Mouse (Mus musculus) mouse trophoblast stem cell (cell line): Measurements from ENCODE around the gene Ighmbp2.

Experiments used
- in situ Hi-C, 2 experiments: fragments of 300-500 bp; cut with MseI, MboI; formaldehyde crosslinking; loops; 2 replicates in 1 of 2; 3 replicates in 1 of 2; pipeline ENCODE4 v1.15.1; 2025

The Ighmbp2 gene

DNA sequence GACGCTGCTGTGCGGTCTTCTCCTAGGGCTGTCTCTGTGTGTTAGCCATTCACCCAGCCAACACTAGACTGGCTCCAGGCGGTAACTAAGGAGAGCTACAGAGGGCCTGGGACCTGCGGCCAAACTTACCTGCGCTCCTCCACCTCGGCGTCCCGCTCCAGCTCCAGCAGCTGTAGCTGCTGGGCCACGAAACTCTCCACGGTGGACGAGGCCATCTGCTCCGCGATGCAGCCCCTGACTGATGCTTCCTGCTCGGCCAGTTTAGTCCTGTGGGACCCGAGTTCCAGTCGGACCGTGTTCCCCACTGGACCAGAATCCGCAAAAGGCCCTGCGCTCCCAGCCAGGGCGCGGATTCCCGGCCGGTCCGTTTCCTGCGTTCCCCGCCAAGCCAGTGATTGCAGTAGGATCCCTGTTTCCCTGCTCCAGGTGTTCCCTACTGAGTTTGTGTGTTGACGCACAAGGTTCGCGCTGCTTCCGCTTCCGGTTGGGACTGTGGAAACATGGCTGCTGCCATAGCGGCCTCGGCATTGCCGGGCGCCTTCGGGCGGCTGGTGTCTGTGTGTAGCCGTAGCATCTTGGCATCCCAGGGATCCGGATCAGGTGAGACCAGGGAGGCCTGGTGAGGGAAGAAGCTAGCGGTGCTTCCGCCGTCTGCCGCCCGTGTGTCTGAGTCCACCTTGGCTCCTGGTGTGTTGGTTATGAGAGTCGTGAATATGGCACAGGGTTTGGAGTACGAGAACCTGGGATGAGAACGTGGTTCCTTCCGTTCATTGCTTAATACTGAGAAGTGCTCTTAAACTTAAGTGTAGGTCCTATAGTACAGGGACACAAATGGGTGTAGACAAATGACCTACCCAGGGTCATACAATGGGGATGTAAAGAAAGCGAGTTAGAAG, at the start of gene Ighmbp2, which contains the start of gene Mrpl21:
Ighmbp2 (minus strand) TSS at position 446 of the 896 bp plus-strand sequence.
Mrpl21 (plus strand) TSS at position 330 of the 896 bp plus-strand sequence.
- in situ Hi-C loops = no loop called here

DNA sequence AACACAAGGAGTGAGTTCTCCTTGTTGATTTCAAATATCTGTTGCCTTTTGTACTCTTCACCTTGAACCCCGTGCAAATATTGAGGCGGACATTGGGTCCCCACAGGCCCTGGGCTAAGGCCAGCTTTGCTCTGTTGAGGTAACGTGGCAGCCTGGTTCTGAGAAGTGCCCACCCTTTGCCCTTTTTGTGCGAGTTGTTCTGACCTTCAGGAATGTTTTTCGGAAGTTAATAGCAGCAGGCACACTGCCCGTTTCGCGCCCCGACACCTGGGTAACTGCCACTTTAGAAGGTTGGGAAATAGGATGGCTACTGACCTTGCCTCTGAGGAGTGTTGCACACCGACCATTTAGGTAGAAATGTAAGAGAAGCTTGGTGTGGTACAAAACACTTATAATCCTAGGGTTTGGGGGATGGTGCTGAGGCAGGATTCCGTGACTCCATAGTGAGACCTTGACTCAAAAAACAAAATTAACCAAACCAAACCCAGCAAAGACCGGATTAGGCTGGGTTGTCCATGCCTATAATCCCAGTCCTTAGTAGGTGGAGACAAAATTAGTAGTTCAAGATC, 43.7 kb upstream of the Ighmbp2 start:
- in situ Hi-C loops = no loop called here

DNA sequence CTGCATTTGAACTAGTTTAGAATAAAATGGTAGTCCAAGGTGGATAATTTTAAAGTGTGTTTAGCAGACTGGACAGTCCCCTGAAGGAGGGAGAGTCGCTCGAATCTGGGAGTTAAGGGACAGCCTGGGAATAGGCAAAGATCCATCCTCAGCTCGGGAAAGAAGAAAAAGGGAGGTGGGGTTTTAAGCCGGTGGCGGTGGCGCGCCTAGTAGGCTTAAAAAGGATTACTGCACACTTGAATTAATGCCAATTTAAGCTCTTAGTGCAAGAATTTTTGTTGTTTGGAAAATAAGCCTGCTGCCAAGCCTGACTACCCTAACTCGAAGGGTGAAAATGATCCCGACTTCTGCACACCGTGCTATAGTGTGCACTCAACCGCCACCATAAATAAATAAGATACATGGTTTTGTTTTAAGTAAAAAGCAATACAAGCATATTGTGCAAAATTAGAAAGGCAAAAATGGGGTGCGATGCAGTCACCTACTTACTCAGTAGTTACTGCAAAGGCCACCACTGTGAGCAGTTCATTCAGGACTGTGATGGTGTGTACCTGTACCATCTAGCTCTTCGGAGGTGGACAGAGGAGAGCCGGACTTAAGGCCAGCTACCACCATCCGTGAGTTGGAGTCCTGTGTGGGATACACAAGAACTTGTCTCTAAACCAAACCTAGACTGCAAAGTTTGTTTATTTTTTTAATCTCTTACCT, 43.1 kb upstream of the Ighmbp2 start:
- in situ Hi-C loops = no loop called here

DNA sequence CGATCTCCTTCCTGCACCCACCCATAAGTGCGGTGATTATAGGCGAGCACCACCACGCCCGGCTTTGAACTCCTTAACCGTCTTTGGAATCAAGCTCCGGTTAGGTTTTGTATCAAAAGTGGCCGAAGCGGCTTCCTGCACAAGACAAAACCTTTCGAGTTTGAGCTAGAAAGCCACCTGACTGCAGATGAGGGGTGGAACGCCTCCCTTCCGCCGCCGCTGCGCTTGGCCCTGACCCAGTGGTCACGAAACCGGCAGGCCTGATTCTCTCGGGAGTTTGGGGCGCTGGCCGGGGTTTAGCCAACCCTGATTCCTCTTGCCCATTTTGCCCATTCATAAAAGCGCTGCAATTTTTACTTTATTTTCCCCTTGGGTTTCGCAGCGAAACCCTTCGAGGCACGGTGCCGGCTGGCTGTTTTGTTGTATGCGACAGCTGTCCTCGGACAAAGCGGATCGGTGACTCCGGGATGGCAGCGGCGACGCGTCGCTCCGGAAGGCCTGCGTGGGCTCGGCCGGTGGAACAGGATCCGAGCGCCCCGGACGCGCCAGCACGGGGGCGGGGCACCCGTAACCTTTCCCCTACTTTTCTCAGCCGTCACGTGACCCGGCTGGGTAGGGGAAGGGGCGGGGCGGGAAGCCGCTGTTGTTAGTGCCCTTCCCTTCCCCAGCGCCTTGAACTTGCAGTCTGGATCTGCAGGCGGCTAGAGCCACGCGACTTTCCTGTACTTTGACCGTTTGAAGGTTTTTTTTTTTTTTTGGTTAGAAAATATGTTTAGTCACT, 42.3 kb upstream of the Ighmbp2 start:
- in situ Hi-C loops = no loop called here

DNA sequence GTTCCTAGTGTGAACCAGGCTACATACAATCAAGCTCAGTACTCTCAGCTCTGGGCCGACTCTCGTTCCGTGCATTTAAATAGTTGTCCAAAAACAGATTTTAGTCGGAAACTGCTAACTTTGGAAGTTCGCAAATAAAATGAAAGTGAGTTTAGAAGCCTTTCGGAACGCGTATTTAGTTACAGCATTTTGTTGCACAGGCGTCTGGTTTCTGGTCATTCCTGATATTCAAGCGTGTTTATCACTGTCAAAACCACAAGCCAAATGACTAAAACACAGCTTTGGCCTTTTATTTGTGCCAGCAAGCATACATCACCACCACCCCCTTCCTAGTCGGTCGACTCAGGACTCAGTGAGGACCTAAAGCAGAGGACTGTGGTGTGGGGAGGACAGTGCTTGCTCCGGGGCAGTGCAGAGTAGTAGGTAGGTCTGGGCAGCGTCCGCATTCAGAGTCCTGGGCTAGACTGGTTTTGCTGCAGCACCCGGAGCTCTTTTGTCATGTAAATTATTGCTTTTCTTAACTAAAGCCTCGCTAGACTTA, 41.5 kb upstream of the Ighmbp2 start:
- in situ Hi-C loops = no loop called here

DNA sequence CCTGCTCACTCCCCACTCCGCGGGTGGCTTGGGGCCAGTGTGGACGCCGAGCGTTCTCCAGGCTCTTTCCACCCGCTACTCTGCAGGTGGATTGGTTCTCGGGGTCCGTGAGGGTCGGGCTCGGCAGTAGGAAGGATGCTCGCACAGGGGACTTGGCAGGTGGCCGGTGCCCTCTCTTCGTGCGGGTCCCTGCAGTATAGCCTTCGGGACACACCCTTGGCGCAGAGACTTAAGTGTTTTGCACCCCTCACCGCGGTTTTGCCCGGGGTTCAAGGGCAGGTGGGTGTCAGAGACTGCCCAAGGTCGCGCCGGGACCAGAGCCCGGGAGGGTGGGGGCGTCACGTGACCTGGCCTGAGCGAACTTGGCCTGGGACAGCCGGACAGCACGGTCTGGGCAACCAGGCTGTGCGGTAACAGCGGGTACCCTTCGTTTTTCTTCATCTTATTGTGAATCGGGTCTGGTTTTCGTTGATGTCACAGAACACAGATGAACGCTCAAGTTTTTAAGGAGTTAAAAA, 41.0 kb upstream of the Ighmbp2 start:
- in situ Hi-C loops = no loop called here

DNA sequence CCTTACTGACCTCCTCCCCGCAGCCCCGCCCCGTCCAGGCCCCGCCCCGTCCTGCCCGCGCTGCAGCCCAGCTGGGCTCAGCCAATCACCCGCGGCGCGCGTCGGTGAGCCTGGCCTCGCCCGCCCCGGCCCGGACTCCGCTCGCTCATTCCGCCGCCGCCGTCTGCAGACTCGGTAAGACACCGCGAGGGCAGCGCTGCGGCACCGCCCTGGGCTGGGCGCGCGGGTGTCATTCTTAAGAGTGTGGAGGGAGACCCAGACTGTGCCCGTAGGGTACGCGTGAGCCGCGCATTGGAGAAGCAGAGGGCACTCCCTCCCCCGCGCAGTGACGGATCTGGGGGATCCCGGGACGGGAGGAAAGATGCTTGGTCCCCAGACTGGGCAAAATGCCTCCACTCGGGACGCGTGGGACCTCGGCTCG, 40.4 kb upstream of the Ighmbp2 start:
- in situ Hi-C loops = no loop called here

DNA sequence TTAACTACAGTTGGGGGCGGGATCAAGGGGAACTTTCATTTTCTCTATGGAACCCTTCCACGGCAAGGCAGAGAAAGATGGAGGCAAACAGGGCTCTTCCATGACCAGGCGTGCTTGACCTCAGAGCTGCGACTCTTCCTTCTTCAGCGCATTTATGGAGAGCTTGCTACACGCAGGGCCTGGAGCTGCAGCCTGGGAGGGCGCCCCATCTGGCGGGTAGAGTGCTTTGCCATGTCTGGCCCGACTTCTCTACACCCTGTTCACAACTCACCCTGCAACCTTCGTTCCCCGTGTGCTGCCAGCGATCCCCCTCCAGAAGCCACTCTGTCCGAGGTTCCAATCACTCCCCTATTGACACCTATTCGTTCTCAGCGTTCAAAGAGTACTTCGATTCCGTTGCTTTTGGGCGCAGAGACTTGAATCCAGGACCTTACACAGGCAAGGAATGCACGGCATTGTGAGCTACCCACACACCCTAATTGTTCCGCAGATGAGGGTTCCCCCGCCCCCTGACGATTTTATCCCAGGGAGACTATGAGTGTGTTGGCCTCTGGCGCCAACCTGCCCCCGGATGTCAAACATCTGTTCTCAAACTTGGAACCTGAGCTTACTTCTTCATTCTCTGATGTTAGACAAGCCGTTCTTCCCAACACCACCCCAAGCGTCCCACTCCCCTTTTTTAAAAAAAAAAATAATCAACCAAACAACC, 39.6 kb upstream of the Ighmbp2 start, which contains the start of gene Cpt1a:
Cpt1a (plus strand) TSS at position 74 of the 709 bp plus-strand sequence.
- in situ Hi-C loops = no loop called here

DNA sequence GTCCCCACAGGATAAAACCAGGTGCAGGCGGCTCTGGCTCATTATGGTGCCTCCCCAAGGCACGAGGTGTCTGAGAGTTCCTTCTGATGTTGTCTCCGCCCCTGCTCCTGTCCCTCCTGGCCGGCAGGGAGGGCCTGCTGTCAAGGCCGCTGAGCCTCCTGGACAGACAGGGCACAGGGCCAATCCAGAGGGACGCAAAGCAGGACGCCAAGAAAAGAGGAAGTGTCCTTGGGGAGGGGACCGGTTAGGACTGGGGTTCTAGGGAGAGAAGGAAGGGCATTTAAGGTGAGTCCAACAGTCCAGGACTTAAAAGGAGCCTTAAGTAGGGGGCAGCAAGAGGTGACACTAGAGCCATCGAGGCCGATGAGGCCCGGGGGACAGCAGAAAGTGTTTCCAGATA, 38.8 kb upstream of the Ighmbp2 start:
- in situ Hi-C loops = no loop called here

DNA sequence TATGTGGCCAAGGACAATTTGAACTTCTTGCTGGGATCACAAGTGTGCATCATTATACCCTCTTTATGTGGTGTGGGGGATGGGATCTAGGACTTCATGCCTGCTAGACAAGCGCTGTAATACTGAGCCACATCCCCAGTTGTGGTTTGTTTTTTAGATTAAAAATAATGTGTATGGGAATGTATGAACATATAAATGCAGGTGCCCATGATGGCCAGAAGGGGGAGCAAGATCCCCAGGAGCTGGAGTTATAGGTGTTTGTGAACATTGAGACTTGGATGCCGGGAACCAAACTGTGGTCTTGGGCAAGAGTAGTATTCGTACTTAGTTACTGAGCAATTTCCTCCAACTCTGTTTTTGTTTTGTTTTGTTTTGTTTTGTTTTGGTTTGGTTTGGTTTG, 38.0 kb upstream of the Ighmbp2 start:
- in situ Hi-C loops = no loop called here

DNA sequence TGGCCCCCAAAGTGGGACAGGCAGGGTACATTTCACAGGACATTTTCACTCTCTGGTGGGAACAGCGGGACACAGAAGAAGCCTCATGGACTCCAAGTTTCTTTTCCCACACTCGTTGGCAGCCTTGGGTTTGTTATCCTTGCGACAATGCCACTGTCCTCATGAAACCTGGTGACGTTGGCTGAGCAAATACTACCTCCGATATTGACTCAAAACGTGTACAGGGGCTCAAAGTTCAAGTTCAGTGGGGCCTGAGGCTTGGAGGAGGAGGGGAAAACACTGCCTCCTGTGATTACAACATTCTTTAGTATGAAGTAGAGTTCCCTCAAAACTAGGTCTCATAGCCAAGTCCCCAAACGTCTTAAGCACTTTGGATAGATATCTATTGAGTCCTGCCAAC, 37.3 kb upstream of the Ighmbp2 start:
- in situ Hi-C loops = no loop called here

DNA sequence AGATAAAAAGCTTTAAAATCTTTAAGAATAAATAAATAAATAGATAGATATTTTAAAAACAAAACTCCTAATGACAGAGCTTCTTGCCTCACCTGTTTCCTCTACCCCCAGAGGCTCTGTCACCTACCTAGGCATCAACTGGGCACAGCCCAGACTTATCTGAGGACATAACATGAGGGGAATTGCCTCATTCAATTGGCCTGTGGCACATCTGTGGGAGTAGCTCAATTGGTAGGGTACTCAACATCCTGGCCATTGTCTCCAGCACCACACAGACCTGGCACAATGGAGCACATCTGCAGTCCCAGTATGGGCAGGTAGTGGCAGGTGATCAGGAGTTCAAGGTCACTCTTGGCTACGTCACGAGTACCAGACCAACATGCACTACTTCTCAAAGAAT, 36.5 kb upstream of the Ighmbp2 start:
- in situ Hi-C loops = loop anchor here in 1 of 2 experiments (10.0 kb wide), 1 partner anchor 125 kb away; no protein-coding TSS in a partner anchor

DNA sequence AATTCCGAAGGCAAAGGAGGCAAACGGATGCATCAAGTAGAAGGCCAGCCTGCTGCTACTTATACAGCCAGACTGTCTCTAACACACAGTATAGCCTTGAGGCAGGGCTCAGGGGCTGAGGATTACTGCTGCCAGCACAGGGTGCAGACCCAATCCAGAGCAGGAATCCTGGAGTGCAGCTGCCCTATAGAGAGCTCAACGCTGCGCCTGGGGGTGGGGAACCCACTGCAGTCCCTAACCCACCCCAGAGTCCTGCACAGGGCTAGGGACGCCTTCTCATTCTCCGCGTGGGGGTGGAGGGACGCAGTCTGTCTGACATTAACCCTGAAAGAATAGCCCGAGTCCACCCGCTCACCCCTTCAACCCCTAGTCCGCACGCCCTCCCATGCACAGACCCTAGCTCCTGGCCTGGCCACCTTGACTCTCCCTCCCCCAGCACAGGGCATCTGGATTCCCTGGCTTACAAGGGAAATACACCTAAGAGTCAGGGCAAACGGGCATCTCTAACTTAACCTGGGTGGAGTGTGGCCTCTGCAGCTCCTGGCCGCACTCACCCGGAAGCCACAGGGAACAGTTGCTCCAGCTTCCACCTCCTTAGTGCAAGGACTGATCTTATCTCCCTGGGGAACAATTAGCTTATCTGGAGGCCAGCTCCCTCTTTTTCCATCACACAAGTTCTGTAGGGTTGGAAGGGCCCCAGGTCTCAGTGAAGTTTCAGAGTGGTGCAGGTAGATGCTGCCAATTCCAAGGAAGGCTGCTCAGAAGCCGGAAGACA, 24.5 kb upstream of the Ighmbp2 start:
- in situ Hi-C loops = no loop called here

DNA sequence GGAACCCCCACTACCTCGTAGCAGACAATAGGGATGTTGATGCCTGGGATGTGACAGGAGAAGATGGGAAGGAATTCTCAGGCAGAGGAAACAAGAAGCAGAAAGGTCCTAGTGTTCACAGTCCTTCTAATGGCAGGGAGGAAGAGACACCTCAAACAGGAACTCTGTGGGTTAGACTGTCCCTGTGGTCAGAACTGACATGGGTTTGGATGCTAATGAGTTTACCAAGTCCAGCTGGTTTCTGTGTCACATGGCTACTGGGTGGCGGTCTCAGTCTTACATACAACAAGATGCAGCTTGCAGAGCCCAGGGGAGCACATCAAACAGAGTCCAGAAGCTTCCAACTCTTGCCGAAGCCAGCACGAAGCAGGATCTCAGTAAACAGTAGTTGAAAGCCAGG, 21.2 kb upstream of the Ighmbp2 start:
- in situ Hi-C loops = no loop called here

DNA sequence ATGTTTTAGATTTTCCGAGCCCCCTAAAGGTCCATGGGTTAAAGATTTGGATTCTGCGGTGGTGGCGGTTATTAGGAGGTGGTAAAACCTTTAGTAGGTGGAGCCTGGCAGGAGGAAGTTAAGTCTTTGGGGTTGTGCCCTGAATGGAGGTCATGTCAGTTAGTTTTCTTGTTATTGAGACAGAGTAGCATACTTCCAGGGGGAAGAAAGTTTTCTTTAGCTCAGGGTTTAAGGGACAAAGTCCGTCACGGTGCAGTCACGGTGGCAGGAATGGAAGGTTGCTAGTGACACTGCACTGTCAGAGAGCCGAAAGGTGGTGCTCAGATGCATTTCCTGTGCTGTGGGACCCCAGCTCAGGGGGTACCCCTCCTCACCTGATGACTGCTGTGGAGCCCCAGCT, 15.0 kb upstream of the Ighmbp2 start:
- in situ Hi-C loops = no loop called here

DNA sequence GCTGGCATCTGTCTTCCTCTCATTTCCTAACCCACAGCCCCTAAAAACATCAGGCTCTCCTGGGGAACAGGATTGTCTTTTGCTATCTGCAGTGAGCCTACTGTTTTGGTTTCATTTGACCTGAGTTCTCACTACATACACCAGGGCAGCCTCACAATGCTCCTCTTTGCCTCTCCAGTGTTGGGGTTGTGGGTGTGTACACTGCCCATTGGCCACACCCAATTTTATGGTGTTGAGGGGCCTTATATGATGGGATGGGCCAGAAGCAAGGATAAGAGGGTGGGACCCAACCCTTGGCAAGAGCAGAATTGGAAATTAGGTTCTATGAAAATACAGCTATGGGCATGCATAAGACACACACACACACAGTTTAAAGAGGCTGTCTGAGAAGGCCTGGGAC, 14.2 kb upstream of the Ighmbp2 start:
- in situ Hi-C loops = no loop called here

DNA sequence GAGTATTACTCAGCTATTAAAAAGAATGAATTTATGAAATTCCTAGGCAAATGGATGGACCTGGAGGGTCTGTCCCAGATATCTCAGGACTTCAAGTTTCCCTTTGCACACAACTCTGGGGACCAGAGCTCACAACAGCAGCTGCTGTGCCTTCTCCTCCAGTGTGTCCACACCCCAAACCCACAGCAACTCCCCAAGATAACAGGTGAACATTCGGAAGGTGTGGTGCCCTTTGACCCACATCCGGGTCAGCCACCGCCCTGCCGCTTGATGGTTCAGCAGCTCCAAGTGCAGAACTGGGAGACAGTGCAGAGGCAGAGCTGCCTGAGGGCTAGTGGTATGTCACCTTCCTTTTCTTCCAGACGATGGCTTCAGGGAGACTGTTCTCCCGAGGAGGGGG, 12.4 kb upstream of the Ighmbp2 start:
- in situ Hi-C loops = no loop called here

DNA sequence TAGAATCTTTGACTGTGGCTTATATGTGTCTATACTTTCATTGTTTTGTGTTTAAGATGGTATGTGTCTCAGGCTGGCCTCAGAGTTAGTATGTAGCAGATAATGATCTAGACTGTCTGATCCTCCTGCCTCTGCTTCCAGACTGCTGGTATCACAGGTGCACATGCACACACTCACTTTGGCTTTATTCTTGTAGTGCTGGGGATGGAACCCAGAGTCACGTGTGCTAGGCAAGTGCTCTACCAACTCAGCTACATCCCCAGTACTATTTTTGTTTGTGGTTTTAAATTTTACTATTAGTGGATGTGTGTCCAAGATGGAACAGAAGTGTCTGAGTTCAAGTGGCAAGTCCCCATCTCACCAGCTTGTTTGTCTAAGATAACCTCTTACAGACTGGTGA, 10.2 kb upstream of the Ighmbp2 start:
- in situ Hi-C loops = no loop called here

DNA sequence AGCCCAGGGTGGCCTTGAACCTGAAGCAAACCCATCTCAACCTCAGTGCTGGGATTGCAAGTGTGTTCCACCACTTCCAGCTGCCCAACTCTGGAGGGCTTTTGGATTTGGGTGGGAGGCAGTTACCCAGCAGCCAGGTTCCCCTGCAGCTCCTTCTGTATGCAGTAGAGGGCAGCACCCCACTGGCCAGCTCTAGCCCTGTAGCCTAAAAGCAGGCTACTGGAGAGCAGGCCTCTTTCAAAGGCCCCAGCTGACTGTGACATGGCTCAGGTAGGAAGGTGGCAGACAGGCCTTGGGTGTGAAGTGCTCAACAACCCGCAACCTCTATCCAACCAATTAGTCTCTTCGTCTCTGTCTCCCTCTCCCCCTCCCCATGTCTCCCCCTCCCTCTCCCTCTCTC, 9.2 kb upstream of the Ighmbp2 start:
- in situ Hi-C loops = no loop called here

DNA sequence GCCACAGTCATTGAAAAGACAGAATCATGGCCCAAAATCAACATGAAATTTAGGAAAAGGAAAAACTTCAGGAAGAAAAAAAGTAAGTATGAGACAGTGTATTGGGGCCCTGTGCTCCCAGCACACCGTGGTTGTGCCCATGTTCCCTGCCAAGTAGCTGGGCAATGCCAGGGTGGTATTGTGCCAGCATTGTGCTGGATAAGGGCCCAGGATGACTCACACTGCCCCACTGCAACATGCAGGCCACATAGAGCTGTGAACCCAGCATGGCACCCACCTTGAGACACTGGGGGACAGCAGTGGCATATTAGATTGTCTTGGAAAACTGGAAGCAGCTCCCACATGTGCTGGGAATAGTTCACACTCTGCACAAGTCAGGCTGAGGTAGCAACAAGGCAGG, 6.2 kb upstream of the Ighmbp2 start:
- in situ Hi-C loops = no loop called here
